Mouse (Mus musculus) kidney, postnatal 4 days (tissue): ENCODE results near the gene Ier5l.

Source experiments
- DNase-seq, 2 experiments: peaks; one replicate each; pipeline ENCODE4 v3.0.0; 2021; ENCODE audit warnings: mixed read lengths in 2 of 2

Gene Ier5l

GRCm38 (mm10) chr2:30441518-30442497 is 32.2 kb downstream of the Ier5l start:
- peak; percentile 81 to 90 for DNase-seq

DNA sequence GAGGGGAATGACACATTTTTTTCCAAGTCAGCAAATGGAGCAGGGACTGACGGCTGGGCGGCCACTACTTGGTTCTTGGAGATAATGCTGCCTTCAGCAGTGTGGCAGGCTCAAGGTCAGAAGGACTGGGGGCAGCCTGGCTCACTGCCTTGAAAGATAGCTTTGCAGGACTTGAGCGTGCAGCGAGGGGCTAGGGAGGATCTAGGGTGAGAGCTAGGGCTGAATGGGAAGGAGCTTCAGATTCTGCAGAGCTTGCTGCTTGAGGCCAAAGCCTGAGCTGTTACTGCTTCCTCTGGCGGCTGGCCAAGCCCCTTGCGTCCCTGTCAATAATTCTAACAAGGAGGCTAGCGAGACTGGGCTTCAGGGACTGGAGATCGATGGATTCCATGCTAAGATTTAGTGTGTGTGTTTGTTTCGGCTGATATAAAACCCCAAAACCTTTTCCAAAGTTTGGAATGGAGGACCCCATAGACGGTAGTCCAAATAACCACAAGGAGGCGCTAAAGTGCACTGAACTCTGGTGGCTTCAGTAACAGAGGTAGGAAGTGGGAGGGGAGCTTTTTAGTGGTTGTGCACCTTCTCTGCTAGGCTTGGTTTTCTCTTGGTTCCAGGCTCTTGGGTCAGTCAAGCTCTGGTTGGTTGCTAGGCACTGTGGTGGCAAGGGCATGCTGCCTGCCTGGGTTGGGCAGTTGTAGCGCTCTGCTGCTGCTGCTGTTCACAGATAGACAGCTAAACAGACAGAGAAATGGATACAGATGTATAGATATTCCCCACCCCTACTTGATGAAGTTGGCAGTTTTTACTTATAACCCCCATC is 33.1 kb downstream of the Ier5l start:
- peak; percentile 82 to 87 for DNase-seq

DNA sequence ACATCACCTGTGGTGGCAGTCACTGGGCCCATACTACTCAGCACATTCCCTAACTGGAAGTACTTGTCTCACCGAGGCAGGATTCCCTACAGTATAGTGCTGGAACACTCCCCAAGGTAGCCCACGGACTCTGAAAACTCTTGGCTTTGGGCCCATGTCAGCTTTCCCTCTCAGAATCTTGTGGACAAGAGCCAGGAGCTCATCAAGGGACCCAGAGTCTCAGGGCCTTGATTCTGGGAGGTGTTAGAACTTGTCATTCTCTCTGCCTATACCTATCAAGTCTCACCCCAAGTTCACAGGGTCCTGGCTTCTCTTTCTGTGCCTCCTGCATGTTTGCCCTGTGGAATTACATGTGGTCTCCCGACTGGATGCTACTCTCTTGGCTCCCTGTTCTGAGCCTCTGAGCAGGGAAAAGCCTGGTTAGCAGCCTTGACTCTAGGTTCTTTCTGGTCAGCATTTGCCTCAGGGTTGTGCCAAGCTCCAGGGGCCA is 33.8 kb downstream of the Ier5l start:
- DNase-seq: peak in 1 of 2 experiments; percentile 47

DNA sequence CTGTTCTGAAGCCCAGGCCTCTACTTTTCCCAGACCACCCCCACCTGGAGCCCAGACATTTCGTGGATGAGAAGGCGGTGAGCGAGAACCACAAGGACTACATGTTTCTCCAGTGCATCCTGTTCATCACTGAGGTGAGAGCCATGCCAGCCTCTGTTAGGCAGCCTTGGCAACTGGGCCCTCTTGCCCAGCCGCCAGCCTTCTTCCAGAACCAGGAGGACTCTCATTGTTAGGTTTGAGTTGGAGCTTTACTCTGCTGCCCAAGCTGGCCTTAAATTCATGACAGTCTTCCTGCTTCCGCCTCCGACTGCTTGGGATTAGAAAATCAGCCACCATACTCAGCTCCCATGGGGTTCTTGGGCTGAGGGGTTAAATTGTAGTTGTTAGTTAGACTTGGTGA is 34.4 kb downstream of the Ier5l start:
- no peak for DNase-seq

DNA sequence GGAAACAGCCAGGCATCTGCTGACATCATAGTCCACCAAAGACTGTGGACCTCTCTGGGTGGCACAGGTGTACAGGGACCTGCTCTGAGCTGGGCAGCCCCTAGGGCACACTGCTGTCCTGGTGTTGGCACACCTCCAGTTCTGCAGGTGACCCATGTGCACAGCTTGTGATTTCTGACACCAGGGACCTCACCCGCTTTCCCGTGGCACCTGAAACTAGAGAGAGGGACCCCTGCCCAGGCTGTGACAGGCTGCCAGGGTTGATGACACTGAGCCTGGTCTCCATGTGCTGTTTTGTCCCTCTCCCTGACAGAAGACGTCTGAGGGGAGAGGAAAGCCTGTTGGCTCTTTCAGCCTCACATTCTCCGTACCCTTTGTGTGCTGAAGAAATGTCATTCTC is 36.2 kb downstream of the Ier5l start:
- no peak for DNase-seq

GRCm38 (mm10) chr2:30436809-30437208 is 37.2 kb downstream of the Ier5l start:
- DNase-seq: no peak

DNA sequence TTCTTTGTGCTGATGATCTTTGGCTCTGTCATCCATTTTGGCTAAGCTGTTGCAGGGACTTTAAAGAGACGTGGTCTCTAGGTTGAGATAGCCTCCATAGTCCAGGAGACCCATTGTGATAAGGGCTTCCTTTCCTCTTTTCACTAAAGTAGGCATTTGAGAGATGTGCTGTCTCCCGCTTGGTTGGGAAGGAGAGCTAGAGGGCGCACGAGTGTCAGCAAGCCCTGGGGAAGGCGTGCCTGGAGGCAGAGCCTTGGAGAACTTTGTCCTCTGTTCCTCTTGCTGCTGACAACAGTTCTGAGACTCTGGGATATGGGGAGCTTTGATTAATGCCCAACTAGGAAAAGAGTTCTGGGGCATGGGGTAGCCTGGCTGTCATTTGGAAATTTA is 37.9 kb downstream of the Ier5l start:
- peak; percentile 75 to 84 for DNase-seq

DNA sequence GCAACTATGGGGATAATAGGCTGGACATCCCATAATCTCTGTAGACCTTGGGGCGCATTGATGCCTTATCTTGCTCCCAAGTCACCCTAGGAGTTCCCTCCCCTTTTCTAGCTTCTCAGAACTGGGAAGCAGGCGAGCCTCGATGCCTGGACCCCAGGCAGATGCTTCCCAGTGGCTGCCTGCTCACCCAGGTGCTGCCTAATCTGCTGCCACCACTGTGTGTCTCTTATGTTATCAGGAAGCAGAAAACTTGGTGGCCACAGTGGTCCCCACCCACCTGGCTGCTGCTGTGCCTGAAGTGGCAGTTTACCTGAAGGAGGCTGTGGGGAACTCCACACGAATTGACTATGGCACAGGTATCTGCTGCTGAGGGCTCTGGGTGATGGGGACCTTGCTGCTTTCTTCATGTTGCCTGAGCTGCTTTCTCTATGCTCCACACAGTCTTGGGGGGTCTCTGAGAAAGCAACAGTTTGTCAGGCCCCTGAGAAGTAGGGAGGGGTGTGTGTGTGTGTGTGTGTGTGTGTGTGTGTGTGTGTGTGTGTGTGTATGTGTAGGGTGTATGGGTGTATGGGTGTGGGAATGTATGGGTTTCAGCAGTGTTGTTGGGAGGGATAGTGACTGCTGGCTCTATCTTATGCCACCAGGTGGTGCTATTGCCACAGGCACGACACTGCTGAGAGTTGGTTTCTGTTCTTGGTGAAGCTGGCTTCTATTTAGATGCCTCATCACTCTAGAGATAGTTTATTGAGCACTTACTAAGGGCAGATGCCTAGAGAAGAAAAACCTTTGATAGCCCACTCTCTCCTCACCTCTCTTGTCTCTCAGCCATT is 38.5 kb downstream of the Ier5l start:
- DNase-seq: peak; percentile 80 to 85

DNA sequence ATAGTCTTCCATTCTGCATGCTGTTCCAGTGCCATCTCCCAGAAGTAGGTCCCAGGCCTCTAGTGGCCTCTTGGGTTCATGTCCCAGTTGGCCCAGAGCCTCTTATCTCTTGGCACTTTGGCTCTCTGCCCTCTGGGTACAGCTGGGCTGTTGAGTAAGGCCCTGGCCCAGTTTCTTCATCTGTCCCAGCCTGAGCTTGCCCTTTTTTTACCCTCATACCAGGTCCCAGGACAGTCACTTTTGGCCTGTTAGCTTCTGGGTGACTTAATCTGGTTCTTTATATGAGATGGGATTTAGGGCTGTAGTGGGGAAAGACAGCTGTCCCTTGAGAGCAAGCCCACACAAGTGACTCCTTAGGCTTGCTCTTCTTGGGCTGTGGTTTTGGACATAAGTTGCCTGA is 44.9 kb downstream of the Ier5l start:
- no peak for DNase-seq
